Mouse (Mus musculus): ENCODE results near the gene Capn11.

The Capn11 gene

GRCm38 (mm10) chr17:45659225-45659624, at the start of gene Capn11:
Gene Capn11 (minus strand): TSS chr17:45659325.
- no peak for DNase-seq

DNA sequence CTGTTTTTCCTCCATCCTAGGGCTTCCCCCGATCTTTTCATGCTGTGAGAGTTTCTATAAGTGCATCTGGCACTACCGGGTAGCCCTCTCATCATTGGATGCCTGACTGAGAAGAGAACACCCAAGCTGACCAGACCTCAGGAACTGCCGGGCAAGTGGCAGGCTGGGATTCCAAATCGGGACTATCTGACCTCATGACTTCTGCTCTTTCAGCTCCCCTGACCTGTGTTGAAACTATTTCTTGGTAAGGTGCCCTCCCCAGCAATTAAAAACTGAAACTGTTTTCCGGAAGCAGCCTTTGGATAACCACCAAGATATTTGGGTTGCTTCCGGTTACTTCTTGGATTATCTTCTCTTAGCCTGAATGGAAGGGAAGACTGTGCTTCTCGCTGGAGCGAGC, 49.1 kb upstream of the Capn11 start:
- no peak for DNase-seq

- no peak for DNase-seq
Measured at GRCm38 (mm10) chr17:45707376-45707775, 48.3 kb upstream of the Capn11 start.

- DNase-seq, result no peak
Measured at GRCm38 (mm10) chr17:45706796-45707195, 47.7 kb upstream of the Capn11 start.

DNA sequence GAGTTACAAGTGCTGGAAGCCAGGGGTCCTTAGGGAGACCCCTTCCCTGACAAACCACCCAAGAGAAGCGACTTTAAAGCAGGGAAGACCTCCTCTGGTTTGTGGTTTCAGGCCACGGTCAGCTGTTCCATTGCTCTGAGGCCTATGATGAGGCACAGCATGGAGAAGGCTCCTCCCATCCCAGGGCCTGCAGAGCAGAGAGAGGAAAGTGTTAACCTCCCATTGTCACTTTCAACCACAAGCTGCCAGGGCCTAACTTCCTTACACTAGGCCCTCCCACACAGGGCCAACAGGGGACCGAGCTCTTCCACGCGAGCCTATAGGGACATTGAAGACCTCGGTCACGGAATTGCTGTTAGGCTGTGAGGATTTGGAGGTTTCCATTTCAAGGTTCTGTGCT, 44.1 kb upstream of the Capn11 start:
- DNase-seq, result no peak

- peak; percentile 64 to 78 for DNase-seq
Measured at GRCm38 (mm10) chr17:45702254-45702653, 43.1 kb upstream of the Capn11 start.

- DNase-seq, result no peak
Measured at GRCm38 (mm10) chr17:45701236-45701591, 42.1 kb upstream of the Capn11 start.

DNA sequence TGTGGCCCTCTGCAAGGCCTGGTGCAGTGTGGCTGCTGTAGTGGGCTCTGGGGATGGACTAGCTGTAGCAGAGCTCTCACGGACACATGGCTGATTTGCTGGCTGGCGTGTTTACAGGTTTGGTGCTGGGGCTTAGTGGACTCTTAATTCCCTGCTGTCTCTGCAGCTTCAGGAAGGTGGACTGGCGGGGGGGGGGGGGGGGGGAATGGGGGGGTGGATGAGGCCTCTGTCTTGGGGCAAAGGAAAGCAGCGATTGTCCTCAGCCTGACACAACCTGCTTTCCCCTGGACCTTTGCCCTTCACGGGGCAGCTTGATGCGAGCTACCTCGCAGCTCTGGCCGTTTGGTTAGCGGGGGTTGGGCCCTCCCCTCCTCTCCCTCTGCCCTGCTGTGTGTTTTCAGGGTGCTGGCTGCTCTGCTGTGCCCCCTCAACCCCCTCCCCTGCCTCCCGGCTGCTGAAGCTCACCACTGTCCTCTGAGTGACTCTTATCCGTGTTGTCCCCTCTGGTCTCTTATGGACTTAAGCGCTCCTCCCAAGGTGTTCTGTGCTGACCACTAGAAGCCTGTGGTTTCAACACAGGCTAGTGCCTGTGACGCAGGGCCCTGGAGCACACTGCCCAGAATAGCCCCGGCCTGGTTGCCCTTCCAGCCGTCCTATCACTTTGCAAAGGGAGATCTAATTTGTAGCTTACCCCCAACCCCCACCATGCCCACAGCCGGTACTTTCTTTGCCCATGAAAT, 41.5 kb upstream of the Capn11 start:
- peak; percentile 37 to 72 for DNase-seq

GRCm38 (mm10) chr17:45699039-45699740, 40.1 kb upstream of the Capn11 start:
- no peak for DNase-seq

DNA sequence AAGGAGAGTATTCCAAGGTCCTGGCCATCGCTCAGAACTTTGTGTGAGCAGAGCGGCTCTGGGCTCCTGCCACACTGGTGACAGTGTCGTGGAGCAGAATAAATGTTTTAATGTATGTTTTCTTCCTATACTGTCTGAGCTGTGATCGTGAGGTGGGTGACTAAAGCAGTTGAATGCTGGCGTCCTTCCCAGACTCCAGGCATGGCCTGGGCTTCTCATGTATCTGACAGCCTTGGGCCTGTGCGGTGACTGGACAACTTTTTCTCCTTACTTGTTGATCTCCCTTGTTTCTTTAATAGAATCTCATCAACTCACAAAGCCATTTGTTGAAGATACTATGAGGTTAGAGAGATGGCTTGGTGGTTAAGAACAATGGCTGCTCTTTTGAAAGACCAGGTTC, 39.2 kb upstream of the Capn11 start:
- DNase-seq, result no peak

DNA sequence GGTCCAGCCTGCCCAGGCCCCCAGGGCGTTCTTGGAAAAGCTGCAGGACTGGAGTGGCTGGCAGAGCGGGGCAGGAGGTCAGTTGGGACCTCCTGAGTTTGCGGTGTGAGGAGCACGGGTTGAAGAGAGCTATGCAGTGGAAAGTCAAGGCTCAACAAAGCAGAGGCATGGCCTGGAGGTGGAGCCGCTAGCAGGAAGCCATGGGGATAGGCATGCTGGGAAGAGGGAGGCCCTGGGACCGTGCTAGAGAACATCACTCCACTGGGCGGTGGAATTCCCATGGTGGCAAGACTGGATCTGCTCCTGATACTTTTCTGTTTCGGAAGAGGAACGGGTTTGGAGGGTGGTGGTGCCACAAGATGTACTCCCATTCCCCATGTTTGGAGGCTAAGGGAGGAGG, 37.9 kb upstream of the Capn11 start:
- DNase-seq, result no peak

GRCm38 (mm10) chr17:45695227-45696120, 36.3 kb upstream of the Capn11 start:
- DNase-seq, result no peak

- DNase-seq, result peak; percentile 49 to 87
Measured at GRCm38 (mm10) chr17:45693812-45694565, 34.9 kb upstream of the Capn11 start.

DNA sequence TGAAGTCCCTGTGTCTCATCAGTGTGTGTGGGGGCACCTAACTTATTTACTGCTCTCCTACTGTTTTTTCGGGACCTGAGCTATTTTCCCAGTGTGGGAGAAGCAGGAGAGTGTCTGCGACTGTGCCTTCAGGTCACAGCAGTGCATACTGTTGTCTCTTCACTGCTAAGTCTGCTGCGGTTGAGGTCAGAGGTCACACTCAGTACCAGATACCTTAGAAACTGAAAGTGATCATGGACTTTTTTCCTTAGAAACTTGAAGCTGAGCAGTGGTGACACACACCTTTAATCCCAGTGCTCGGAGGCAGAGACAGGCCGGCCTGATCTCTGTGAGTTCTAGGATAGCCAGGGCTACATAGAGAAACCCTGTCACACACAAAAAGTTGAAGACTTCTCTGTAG, 33.0 kb upstream of the Capn11 start:
- no peak for DNase-seq

GRCm38 (mm10) chr17:45690044-45690443, 30.9 kb upstream of the Capn11 start:
- no peak for DNase-seq

DNA sequence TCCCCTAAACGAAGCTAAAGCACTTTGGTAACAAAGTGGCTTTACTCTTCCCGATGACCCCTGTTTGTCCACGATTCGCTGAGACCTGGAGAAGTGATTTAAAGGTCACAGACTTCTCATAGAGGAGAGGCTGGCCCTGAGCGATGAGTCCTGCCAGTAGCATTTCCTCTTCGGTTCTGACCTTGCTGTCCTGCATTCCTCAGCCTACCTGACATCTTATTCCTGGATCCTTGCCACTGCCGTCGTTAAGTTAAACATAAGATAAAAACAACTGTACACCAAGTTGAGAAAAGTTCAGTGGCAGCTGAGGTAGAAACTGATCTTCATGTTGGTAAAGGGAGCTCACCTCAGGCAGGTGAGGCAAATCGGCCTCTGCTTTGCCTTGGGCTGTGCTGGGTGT, 30.0 kb upstream of the Capn11 start:
- DNase-seq, result peak in 1 of 2 experiments; percentile 28

GRCm38 (mm10) chr17:45686716-45687115, 27.6 kb upstream of the Capn11 start, which contains the start of gene Tmem63b:
Gene Tmem63b (minus strand): TSS chr17:45686905.
- DNase-seq, result no peak

DNA sequence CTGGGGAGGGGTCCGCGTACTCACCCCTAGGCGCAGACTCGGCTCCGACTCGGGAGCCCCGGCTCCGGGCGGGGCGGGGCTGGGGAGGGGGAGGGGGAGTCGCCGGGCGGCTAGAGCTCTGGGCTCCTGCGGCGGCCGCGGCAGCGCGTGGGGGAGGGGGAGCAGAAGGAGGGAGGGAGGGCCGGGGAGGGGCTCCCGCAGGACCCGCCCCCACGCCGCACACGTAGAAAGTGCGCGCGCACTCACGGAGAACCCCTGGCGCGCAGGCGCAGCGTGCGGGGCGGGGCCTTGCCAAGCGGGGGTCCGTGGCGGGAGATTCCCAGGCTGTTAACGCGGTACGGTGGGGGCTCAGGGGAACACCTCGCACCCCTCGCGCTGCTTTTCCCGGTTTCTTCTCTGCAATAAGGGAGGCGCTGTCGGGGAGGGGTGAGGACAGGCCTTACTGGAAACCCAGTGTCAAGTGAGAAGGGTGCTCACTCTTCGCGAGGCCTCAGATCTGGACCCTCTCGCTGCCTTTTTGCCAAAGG, 27.0 kb upstream of the Capn11 start, which contains the start of gene Mrpl14:
Gene Mrpl14 (plus strand): TSS at position 230 of the 527 bp plus-strand sequence.
- DNase-seq, result peak; percentile 94

DNA sequence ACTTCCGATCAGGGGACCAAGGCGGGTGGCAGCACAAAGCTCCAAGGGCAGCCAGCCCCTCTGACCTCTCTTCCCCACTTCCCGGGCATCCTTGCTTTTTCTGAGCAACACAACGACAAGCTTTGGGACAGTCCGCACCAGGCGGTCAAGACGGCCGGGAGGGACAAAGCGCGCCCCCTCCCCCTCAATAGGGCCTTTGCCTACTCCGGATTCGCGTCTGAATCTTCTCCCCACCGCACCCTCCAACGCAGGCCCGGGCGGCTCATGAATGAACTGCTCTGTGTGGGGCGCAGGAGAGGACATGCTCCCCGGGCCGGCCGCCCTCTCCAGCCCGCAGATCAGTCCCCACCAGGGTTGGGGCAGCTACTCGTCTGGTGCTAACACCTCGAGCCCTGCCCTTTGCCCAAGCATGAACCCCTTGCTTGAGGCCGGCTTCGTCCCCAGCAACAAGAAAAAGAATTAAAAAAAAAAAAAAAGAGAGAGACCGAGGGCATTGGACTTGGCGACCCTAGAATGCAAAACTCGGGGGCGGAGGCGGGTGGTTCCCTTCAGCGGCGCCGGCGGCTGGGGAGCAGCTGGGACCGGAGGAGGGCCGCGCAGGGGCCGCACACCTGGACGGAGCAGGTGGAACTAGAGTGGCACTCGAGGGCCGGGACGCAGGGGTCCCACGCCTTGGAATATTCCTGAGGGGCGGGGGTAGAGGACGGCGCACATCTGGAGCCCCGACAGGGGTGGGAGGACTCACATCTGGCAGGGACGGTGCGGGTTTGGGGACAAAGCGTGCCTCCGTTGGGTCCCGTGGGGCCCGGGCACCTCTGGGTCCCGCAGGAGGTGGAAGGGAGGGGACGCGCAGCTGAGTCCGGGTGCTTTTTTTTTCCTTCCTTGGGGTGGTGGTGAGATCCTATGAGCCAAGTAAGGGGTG, 26.3 kb upstream of the Capn11 start:
- peak; percentile 61 to 63 for DNase-seq

GRCm38 (mm10) chr17:45684667-45685131, 25.6 kb upstream of the Capn11 start:
- peak in 1 of 2 experiments; percentile 26 for DNase-seq

GRCm38 (mm10) chr17:45682843-45683242, 23.7 kb upstream of the Capn11 start:
- peak in 1 of 2 experiments; percentile 23 for DNase-seq
